Mouse (Mus musculus) kidney, postnatal 25 days (tissue): ENCODE measurements around the gene Cacul1.

Experiments
- DNase-seq, 2 experiments: peaks; one replicate each; pipeline ENCODE4 v3.0.0; 2021; ENCODE audit warnings: mixed read lengths in 2 of 2

Cacul1 gene

DNA sequence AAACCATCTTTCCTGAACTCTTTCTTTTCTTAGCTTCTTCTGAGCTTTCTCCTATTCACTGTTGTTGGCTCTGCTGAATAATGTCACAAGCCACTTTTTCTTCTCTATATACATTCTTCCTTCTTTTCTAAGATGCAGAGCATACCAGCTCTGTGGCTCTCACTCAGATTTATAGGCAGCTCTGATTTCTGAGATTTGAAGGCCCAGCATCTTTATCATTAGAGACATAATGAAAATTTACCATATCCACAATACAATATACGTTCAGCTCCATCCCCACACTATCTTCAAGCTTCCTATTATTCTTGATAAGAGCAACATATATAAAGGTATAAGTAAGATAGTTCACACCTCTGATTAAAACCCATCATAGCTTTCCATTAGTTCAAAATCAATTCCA lies 50.7 kb downstream of the Cacul1 start:
- DNase-seq: no peak

DNA sequence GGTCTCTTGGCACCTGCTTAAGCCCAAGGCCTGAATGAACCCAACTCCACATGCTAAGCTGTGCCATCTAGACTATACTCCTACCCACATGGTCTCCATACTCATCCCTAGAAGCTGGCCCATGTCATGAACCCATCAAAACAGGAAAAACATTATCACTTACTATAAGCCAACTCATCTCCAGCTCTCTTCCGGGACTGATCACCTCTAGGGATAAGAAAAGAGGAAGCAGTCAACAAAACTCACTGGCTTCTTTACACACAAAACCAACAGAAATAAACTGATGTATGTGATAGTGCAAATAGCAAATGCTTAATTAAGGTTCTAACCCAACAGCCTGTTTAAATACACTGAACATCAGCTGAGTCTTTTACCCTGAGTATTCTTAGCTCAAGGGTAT lies 51.5 kb downstream of the Cacul1 start:
- DNase-seq: no peak

DNA sequence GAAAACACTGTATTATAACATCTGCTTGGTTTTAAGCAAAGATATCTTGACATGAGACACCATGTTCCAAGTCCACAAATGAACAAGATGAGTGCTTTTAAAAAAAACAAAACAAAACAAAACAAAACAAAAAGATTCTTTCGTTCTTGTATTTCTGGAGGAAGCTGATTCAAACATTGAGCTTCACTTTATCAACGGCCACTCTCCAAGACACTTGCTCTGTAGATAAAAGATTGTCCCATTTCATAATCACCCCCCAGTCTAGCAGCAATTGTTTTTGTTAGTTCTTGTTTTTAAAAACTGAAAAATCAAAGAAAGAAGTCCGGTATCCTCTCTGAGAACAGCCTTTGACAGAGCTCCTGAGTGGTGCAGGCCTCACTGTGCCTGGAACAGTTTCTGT lies 52.2 kb downstream of the Cacul1 start:
- DNase-seq: no peak

- no peak for DNase-seq
These were observed 53.9 kb downstream of the Cacul1 start for GRCm38 (mm10) chr19:60526876-60527275.

- no peak for DNase-seq
These were observed 55.7 kb downstream of the Cacul1 start for GRCm38 (mm10) chr19:60525086-60525485.

- DNase-seq: no peak
These were observed 56.1 kb downstream of the Cacul1 start for GRCm38 (mm10) chr19:60524678-60525077.

- no peak for DNase-seq
These were observed 60.7 kb downstream of the Cacul1 start for GRCm38 (mm10) chr19:60520131-60520530.

- no peak for DNase-seq
These were observed 65.8 kb downstream of the Cacul1 start for GRCm38 (mm10) chr19:60515064-60515463.

DNA sequence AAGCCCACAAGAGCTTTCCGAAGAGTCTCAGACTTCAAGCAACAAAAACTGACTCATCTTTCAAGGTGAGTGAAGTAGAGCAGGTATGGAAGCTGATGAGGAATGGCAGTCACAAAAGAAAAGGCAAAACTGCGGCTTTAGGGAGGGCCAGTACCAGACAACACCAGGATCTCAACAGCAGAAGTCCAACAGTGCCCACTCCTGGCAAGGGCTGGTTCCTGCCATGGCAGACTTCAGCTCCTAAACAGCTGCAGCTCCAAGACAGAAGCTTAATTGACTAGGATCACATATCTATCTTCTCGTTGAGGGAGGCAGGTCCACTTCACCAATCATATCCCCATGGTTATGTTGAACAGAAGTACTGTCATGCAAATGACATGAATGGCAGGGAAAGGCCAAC lies 67.4 kb downstream of the Cacul1 start:
- DNase-seq: no peak

GRCm38 (mm10) chr19:60500209-60500608 lies 80.6 kb downstream of the Cacul1 start:
- DNase-seq: no peak

GRCm38 (mm10) chr19:60497171-60497570 lies 83.7 kb downstream of the Cacul1 start:
- no peak for DNase-seq

DNA sequence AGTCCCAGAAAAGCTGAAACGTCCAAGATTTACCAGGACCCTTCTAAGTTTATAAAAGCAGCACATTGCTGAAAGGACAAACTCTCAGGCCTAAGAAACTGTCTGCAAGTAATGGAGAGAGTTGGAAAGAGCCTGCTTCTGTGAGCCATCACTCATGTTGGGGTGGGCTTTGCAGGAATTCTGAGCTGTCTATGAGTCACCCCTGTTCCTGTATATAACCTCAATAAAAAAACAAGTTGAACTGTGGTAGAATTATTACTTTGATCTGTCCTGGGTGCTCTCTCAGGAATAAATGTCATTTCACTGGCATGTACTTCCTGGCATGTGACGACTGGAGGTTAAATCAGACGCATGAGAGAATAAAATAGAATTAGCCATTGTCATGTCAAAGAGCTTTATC lies 85.1 kb downstream of the Cacul1 start:
- no peak for DNase-seq

DNA sequence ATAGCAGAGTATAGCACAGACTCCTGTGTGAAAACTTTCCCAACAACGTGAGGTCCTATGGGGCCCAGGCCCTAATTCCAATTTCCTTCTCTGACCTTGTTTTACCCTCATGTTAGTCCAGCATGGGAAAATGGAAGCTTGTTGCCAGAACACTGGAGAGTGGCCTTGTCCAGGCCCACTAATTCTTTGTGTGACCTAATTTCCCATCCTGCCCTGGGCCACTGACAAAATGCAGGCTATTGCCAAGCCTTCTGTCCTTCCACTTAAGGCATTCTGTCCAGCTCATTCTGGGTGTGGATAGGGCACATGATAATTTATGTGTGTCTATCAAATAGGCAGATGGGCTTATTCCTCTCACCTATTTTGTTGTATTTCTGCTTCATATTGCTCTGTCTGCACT lies 91.3 kb downstream of the Cacul1 start:
- DNase-seq: no peak

- DNase-seq: no peak
These were observed 95.6 kb downstream of the Cacul1 start for GRCm38 (mm10) chr19:60485261-60485660.

GRCm38 (mm10) chr19:60478859-60479258 lies 102.0 kb downstream of the Cacul1 start:
- DNase-seq: no peak

GRCm38 (mm10) chr19:60477788-60478187 lies 103.0 kb downstream of the Cacul1 start:
- DNase-seq: no peak
